In genomic region chr4:62360088-62360804, GRCm38 (mm10) we compare ENCODE assay signal across 8 mouse cellular contexts. TPM values are rescaled to one million over a fixed set of nuclear protein-coding genes. Genes with fewer than 3 reads are reported as not detected.
DNase-seq lines count a peak whose midpoint lies in the region; ATAC-seq and TF ChIP-seq lines count a peak whose summit lies in the region.

Gene Fkbp15 (minus strand): TSS chr4:62360548.
Gene Slc31a1 (plus strand): TSS chr4:62360727.

- no peaks in the 10 kb centered on the region for H3K27me3 ChIP-seq in ES-Bruce4 (ENCODE audit: control insufficient read depth, insufficient read depth, low read length, poor library complexity, severe bottlenecking)
- H3K27me3 ChIP-seq in forebrain, embryonic 13.5 days, result no peaks in the 10 kb centered on the region
- no peaks in the 10 kb centered on the region for H3K27me3 ChIP-seq in liver, postnatal 0 days (ENCODE audit: insufficient read depth, low read length)
- no peaks in the 10 kb centered on the region for H3K27me3 ChIP-seq in neural tube, embryonic 14.5 days (ENCODE audit: control insufficient read depth, insufficient read depth, low read length)

- peak; percentile 100 for ATAC-seq in cerebellum, adult (ENCODE audit: insufficient number of reproducible peaks, low FRiP score, low TSS enrichment)
- peak; percentile 100 for ATAC-seq in forebrain, embryonic 13.5 days
- peak; percentile 100 for ATAC-seq in liver, postnatal 0 days
- peak; percentile 100 for ATAC-seq in neural tube, embryonic 14.5 days (ENCODE audit: low read depth)

- peak within 1 kb of the TSS; percentile 79 for H3K4me2 ChIP-seq in forebrain, embryonic 13.5 days
- H3K4me2 ChIP-seq in liver, postnatal 0 days (ENCODE audit: low read depth, low read length), result peak within 1 kb of the TSS; percentile 88
- H3K4me2 ChIP-seq in neural tube, embryonic 14.5 days (ENCODE audit: low read depth, low read length), result peak within 1 kb of the TSS; percentile 60

- no peaks in the 10 kb centered on the region for H3K4me1 ChIP-seq in ES-Bruce4 (ENCODE audit: control insufficient read depth, insufficient read depth, low read length)
- H3K4me1 ChIP-seq in forebrain, embryonic 13.5 days, result peaks cover 28% of the 10 kb centered on the region
- peaks cover 29% of the 10 kb centered on the region for H3K4me1 ChIP-seq in liver, postnatal 0 days (ENCODE audit: insufficient read depth)
- H3K4me1 ChIP-seq in neural tube, embryonic 14.5 days (ENCODE audit: control insufficient read depth, insufficient read depth, low read length), result peaks cover 14% of the 10 kb centered on the region; the same call in 1 of the 2 replicates

- intact Hi-C loops in heart, postnatal 10 days (cut with DNase I), result loop anchor here (2.0 to 5.0 kb wide), 2 partner anchors 47 to 157 kb away; partner anchors contain the start of gene Alad

- H3K27ac ChIP-seq in ES-Bruce4 (ENCODE audit: insufficient read depth, low read length), result peak within 1 kb of the TSS; percentile 24; the same call in 1 of the 2 replicates
- peak within 1 kb of the TSS; percentile 17; the same call in 1 of the 2 replicates for H3K27ac ChIP-seq in forebrain, embryonic 13.5 days
- peak within 1 kb of the TSS; percentile 89 for H3K27ac ChIP-seq in liver, postnatal 0 days (ENCODE audit: low read depth)
- H3K27ac ChIP-seq in neural tube, embryonic 14.5 days (ENCODE audit: low read depth, low read length), result peak within 1 kb of the TSS; percentile 73

- under 1% methylated on average over 51 of the region's 51 CpGs for WGBS in forebrain, embryonic 13.5 days
- WGBS in large intestine, adult 2 months, result under 1% methylated on average over 51 of the region's 51 CpGs
- 0% methylated on average over 51 of the region's 51 CpGs for WGBS in liver, postnatal 0 days (ENCODE audit: insufficient replicate concordance)
- under 1% methylated on average over 51 of the region's 51 CpGs for WGBS in neural tube, embryonic 14.5 days

- H3K9me3 ChIP-seq in ES-Bruce4 (replicated peaks; ENCODE audit: control insufficient read depth, insufficient read depth, low read length, poor library complexity, severe bottlenecking), result no peaks in the 10 kb centered on the region
- no peaks in the 10 kb centered on the region for H3K9me3 ChIP-seq in forebrain, embryonic 13.5 days (replicated peaks)
- H3K9me3 ChIP-seq in liver, postnatal 0 days (ENCODE audit: low read length), result no peaks in the 10 kb centered on the region
- no peaks in the 10 kb centered on the region for H3K9me3 ChIP-seq in neural tube, embryonic 14.5 days (ENCODE audit: control insufficient read depth, low read length)

- 0 out of 2 replicates have a peak, but pooled peaks have one; percentile 1 for TF ChIP-seq EP300 in ES-Bruce4 (IDR thresholded peaks at IDR 0.05; ENCODE audit: insufficient read depth, low read depth, low read length)
- 0 out of 2 replicates have a peak, but pooled peaks have one; percentile 50 for TF ChIP-seq EP300 in liver, postnatal 0 days (IDR thresholded peaks at IDR 0.05; ENCODE audit: low read depth)

- TF ChIP-seq CTCF in ES-Bruce4 (IDR thresholded peaks at IDR 0.05; ENCODE audit: low read depth, low read length), result no peak
- TF ChIP-seq CTCF in liver, postnatal 0 days (IDR thresholded peaks at IDR 0.05; ENCODE audit: low read depth), result no peak

- peak within 1 kb of the TSS; percentile 76 for H3K9ac ChIP-seq in ES-Bruce4 (ENCODE audit: low read depth, poor library complexity, severe bottlenecking)
- H3K9ac ChIP-seq in forebrain, embryonic 13.5 days, result peak within 1 kb of the TSS; percentile 80
- peak within 1 kb of the TSS; percentile 79 for H3K9ac ChIP-seq in liver, postnatal 0 days (replicated peaks)
- peak within 1 kb of the TSS; percentile 72 for H3K9ac ChIP-seq in neural tube, embryonic 14.5 days (replicated peaks; ENCODE audit: low read depth, low read length)

- peak; percentile 94 for TF ChIP-seq POLR2A in ES-Bruce4 (IDR thresholded peaks at IDR 0.05; ENCODE audit: insufficient read depth, low read length)

- peak; percentile 97 to 98 for DNase-seq in heart, postnatal 10 days
- DNase-seq in large intestine, adult 2 months (ENCODE audit: low read depth, low spot score), result peak; percentile 95
- DNase-seq in liver, postnatal 0 days, result peak; percentile 99
- peak; percentile 96 for DNase-seq in testis, postnatal 10 days (ENCODE audit: low spot score)

- no peaks in the 10 kb centered on the region for H3K36me3 ChIP-seq in ES-Bruce4 (ENCODE audit: control insufficient read depth, insufficient read depth, low read length, poor library complexity, severe bottlenecking)
- H3K36me3 ChIP-seq in forebrain, embryonic 13.5 days (ENCODE audit: poor library complexity, severe bottlenecking), result no peaks in the 10 kb centered on the region
- H3K36me3 ChIP-seq in liver, postnatal 0 days (replicated peaks; ENCODE audit: insufficient read depth, low read length), result peaks cover 4% of the 10 kb centered on the region; the same call in 1 of the 2 replicates
- H3K36me3 ChIP-seq in neural tube, embryonic 14.5 days (ENCODE audit: control insufficient read depth, insufficient read depth, low read length), result no peaks in the 10 kb centered on the region

- H3K4me3 ChIP-seq in ES-Bruce4 (ENCODE audit: low read depth, low read length), result peak within 1 kb of the TSS; percentile 92
- peak within 1 kb of the TSS; percentile 76 for H3K4me3 ChIP-seq in forebrain, embryonic 13.5 days
- peak within 1 kb of the TSS; percentile 76 for H3K4me3 ChIP-seq in liver, postnatal 0 days (ENCODE audit: low read depth, low read length)
- H3K4me3 ChIP-seq in neural tube, embryonic 14.5 days (ENCODE audit: low read depth, low read length), result peak within 1 kb of the TSS; percentile 76

RNA-seq across cellular contexts. Expression of gene Fkbp15, which starts in this region (rescaled TPM):
- polyA plus RNA-seq in ES-Bruce4 (2011; ENCODE audit: insufficient read depth, insufficient read length, low read depth, missing spikeins), result 18.5 and 22.1 TPM in 2 replicates
- 19.7 and 22.8 TPM in 2 replicates for polyA plus RNA-seq in forebrain, embryonic 13.5 days (2015; fragmentation: Nextera tagmentation; extraction: Ambion mirVana)
- 10 to 100 TPM; 25.5 to 25.8 TPM for total RNA-seq in heart, postnatal 10 days (2021)
- polyA plus RNA-seq in large intestine, adult 2 months (2012; rRNA removed), result 16.7 and 24.6 TPM in 2 replicates
- polyA plus RNA-seq in liver, postnatal 0 days (2015; fragmentation: Nextera tagmentation; extraction: Ambion mirVana), result 11.7 and 13.3 TPM in 2 replicates
- polyA plus RNA-seq in neural tube, embryonic 14.5 days (2014; fragmentation: Nextera tagmentation; extraction: Ambion mirVana), result 24.1 and 26.7 TPM in 2 replicates

RNA-seq across cellular contexts. Expression of gene Slc31a1, which starts in this region (rescaled TPM):
- 56.2 and 56.8 TPM in 2 replicates for polyA plus RNA-seq in ES-Bruce4 (2011; ENCODE audit: insufficient read depth, insufficient read length, low read depth, missing spikeins)
- polyA plus RNA-seq in forebrain, embryonic 13.5 days (2015; fragmentation: Nextera tagmentation; extraction: Ambion mirVana), result 38.2 and 43.1 TPM in 2 replicates
- 10 to 100 TPM; 31.3 to 31.8 TPM for total RNA-seq in heart, postnatal 10 days (2021)
- 68.2 and 69.2 TPM in 2 replicates for polyA plus RNA-seq in large intestine, adult 2 months (2012; rRNA removed)
- polyA plus RNA-seq in liver, postnatal 0 days (2015; fragmentation: Nextera tagmentation; extraction: Ambion mirVana), result 50.9 and 54.3 TPM in 2 replicates
- 26.3 and 32.1 TPM in 2 replicates for polyA plus RNA-seq in neural tube, embryonic 14.5 days (2014; fragmentation: Nextera tagmentation; extraction: Ambion mirVana)

Comparison
In these comparisons a context has a peak if more than half of its experiments do, and no peak if none do; other contexts are left out.
1. Peak in every context shown above with its lines: DNase-seq, ATAC-seq, H3K4me3 ChIP-seq and H3K27ac ChIP-seq.
2. H3K27ac ChIP-seq: peak in every context shown above with its lines; median percentile 89 in liver, postnatal 0 days; 73 in neural tube, embryonic 14.5 days; 24 in ES-Bruce4; 17 in forebrain, embryonic 13.5 days.